Mouse (Mus musculus): ENCODE data around the gene Palm2. TPM values are rescaled to one million over a fixed set of nuclear protein-coding genes. Genes with fewer than 3 reads are reported as not detected.
"Not testable (repeated sequence)": the region's sequence is repeated elsewhere in the genome, so short reads cannot be mapped to it uniquely, and the experiment has no call there.

The Palm2 gene
- not detected in 2 replicates for polyA plus RNA-seq (2012; ENCODE audit: insufficient read depth, low replicate concordance)

- TF ChIP-seq FLI1 (IDR thresholded peaks at IDR 0.05; ENCODE audit: low read length) = no peak
- TF ChIP-seq GATA1 (IDR thresholded peaks at IDR 0.05; ENCODE audit: borderline replicate concordance, low read length) = no peak
- Histone ChIP-seq H3K9me3 (no peaks in the 10 kb centered on the region; the same call in 1 of the 2 replicates), H3K36me3 (replicated peaks; ENCODE audit: low read length) (no peaks in the 10 kb centered on the region), H3K4me1 (peaks cover 14% of the 10 kb centered on the region), H3K4me3 (replicated peaks) (peak within 1 kb of the TSS; percentile 73), H3K27me3 (replicated peaks) (peaks cover 54% of the 10 kb centered on the region)
These were observed at the start of gene Palm2 for GRCm38 (mm10) chr4:57433941-57434704. Palm2 (plus strand) TSS chr4:57434247.

- H3K27me3 ChIP-seq (replicated peaks) = peaks cover 4% of the 10 kb centered on the region
- no peak for TF ChIP-seq GATA1 (IDR thresholded peaks at IDR 0.05; ENCODE audit: borderline replicate concordance, low read length)
- H3K4me3 ChIP-seq (replicated peaks) = no peak overlapping the region
- no peaks in the 10 kb centered on the region for H3K4me1 ChIP-seq
- no peaks in the 10 kb centered on the region for H3K36me3 ChIP-seq (replicated peaks; ENCODE audit: low read length)
- H3K9me3 ChIP-seq = no peaks in the 10 kb centered on the region
These were observed 49.7 kb upstream of the Palm2 start for GRCm38 (mm10) chr4:57384355-57384754.

- Histone ChIP-seq H3K4me3 (replicated peaks) (no peak overlapping the region), H3K36me3 (replicated peaks; ENCODE audit: low read length) (no peaks in the 10 kb centered on the region), H3K27me3 (replicated peaks) (no peaks in the 10 kb centered on the region), H3K4me1 (no peaks in the 10 kb centered on the region), H3K9me3 (peaks cover 13% of the 10 kb centered on the region)
- TF ChIP-seq FLI1 (IDR thresholded peaks at IDR 0.05; ENCODE audit: low read length) (no peak), GATA1 (IDR thresholded peaks at IDR 0.05; ENCODE audit: borderline replicate concordance, low read length) (no peak)
These were observed 42.9 kb upstream of the Palm2 start for GRCm38 (mm10) chr4:57391103-57391502.

GRCm38 (mm10) chr4:57396414-57396813 is 37.6 kb upstream of the Palm2 start:
- Histone ChIP-seq H3K4me3 (replicated peaks) (no peak overlapping the region), H3K36me3 (replicated peaks; ENCODE audit: low read length) (no peaks in the 10 kb centered on the region), H3K4me1 (no peaks in the 10 kb centered on the region), H3K27me3 (replicated peaks) (no peaks in the 10 kb centered on the region), H3K9me3 (peaks cover 13% of the 10 kb centered on the region)
- TF ChIP-seq GATA1 (IDR thresholded peaks at IDR 0.05; ENCODE audit: borderline replicate concordance, low read length) (no peak), FLI1 (IDR thresholded peaks at IDR 0.05; ENCODE audit: low read length) (no peak)

- not testable (repeated sequence) for H3K27me3 ChIP-seq (replicated peaks); H3K4me3 ChIP-seq (replicated peaks); H3K36me3 ChIP-seq (replicated peaks; ENCODE audit: low read length); H3K9me3 ChIP-seq; H3K4me1 ChIP-seq
These were observed 21.7 kb upstream of the Palm2 start for GRCm38 (mm10) chr4:57412385-57412784.

GRCm38 (mm10) chr4:57413016-57413415 is 21.0 kb upstream of the Palm2 start:
- Histone ChIP-seq H3K36me3 (replicated peaks; ENCODE audit: low read length) (no peaks in the 10 kb centered on the region), H3K4me3 (replicated peaks) (no peak overlapping the region), H3K27me3 (replicated peaks) (peaks cover 2% of the 10 kb centered on the region), H3K4me1 (no peaks in the 10 kb centered on the region), H3K9me3 (no peaks in the 10 kb centered on the region)
- TF ChIP-seq GATA1 (IDR thresholded peaks at IDR 0.05; ENCODE audit: borderline replicate concordance, low read length) (no peak), FLI1 (IDR thresholded peaks at IDR 0.05; ENCODE audit: low read length) (no peak)

- not testable (repeated sequence) for H3K36me3 ChIP-seq (replicated peaks; ENCODE audit: low read length); H3K4me1 ChIP-seq; H3K4me3 ChIP-seq (replicated peaks); H3K27me3 ChIP-seq (replicated peaks); H3K9me3 ChIP-seq
These were observed 20.4 kb upstream of the Palm2 start for GRCm38 (mm10) chr4:57413670-57414069.

GRCm38 (mm10) chr4:57424011-57424410 is 10.0 kb upstream of the Palm2 start:
- Histone ChIP-seq H3K27me3 (replicated peaks) (peaks cover 2% of the 10 kb centered on the region), H3K36me3 (replicated peaks; ENCODE audit: low read length) (no peaks in the 10 kb centered on the region), H3K4me3 (replicated peaks) (no peak overlapping the region), H3K9me3 (no peaks in the 10 kb centered on the region), H3K4me1 (no peaks in the 10 kb centered on the region)
- no peak for TF ChIP-seq GATA1 (IDR thresholded peaks at IDR 0.05; ENCODE audit: borderline replicate concordance, low read length)
- TF ChIP-seq FLI1 (IDR thresholded peaks at IDR 0.05; ENCODE audit: low read length) = no peak

GRCm38 (mm10) chr4:57428317-57428716 is 5.7 kb upstream of the Palm2 start:
- no peaks in the 10 kb centered on the region for H3K9me3 ChIP-seq
- peaks cover 18% of the 10 kb centered on the region for H3K27me3 ChIP-seq (replicated peaks)
- no peaks in the 10 kb centered on the region for H3K36me3 ChIP-seq (replicated peaks; ENCODE audit: low read length)
- H3K4me1 ChIP-seq = no peaks in the 10 kb centered on the region; the same call in 1 of the 2 replicates
- TF ChIP-seq FLI1 (IDR thresholded peaks at IDR 0.05; ENCODE audit: low read length) (no peak), GATA1 (IDR thresholded peaks at IDR 0.05; ENCODE audit: borderline replicate concordance, low read length) (no peak)
- no peak overlapping the region for H3K4me3 ChIP-seq (replicated peaks)

- H3K36me3 ChIP-seq (replicated peaks; ENCODE audit: low read length) = no peaks in the 10 kb centered on the region
- H3K4me3 ChIP-seq (replicated peaks) = no peak overlapping the region
- H3K4me1 ChIP-seq = peaks cover 14% of the 10 kb centered on the region
- H3K9me3 ChIP-seq = no peaks in the 10 kb centered on the region; the same call in 1 of the 2 replicates
- no peak for TF ChIP-seq GATA1 (IDR thresholded peaks at IDR 0.05; ENCODE audit: borderline replicate concordance, low read length)
- TF ChIP-seq FLI1 (IDR thresholded peaks at IDR 0.05; ENCODE audit: low read length) = no peak
- H3K27me3 ChIP-seq (replicated peaks) = peaks cover 54% of the 10 kb centered on the region
These were observed 786 bp downstream of the Palm2 start for GRCm38 (mm10) chr4:57434705-57435360.
